Mouse (Mus musculus): Measurements from ENCODE around the gene Mrgprg. TPM values are rescaled to one million over a fixed set of nuclear protein-coding genes. Genes with fewer than 3 reads are reported as not detected.

Mrgprg gene
- total and polyA plus RNA-seq, 2 experiments from 2014 or later = not detected

- WGBS = 73% methylated on average over 6 of the region's 6 CpGs
- H3K9me3 ChIP-seq (ENCODE audit: low read length) = no peaks in the 10 kb centered on the region
- H3K4me1 ChIP-seq (ENCODE audit: insufficient read depth, low read length) = no peaks in the 10 kb centered on the region
- TF ChIP-seq CTCF (IDR thresholded peaks at IDR 0.05; ENCODE audit: low read depth) = no peak
- H3K36me3 ChIP-seq (ENCODE audit: insufficient read depth, low read length) = peaks cover 9% of the 10 kb centered on the region; the same call in 1 of the 2 replicates
- H3K4me3 ChIP-seq (ENCODE audit: low read length) = no peak overlapping the region
- H3K27me3 ChIP-seq (ENCODE audit: insufficient read depth, low read length) = no peaks in the 10 kb centered on the region
- H3K27ac ChIP-seq = no peak overlapping the region
- no peak overlapping the region for H3K9ac ChIP-seq (replicated peaks; ENCODE audit: low read length)
- DNase-seq (ENCODE audit: low spot score) = no peak
- no peak for ATAC-seq
- H3K4me2 ChIP-seq (ENCODE audit: low read depth, low read length) = no peak overlapping the region
These were observed 25.7 kb upstream of the Mrgprg start for GRCm38 (mm10) chr7:143792336-143792985.

DNA sequence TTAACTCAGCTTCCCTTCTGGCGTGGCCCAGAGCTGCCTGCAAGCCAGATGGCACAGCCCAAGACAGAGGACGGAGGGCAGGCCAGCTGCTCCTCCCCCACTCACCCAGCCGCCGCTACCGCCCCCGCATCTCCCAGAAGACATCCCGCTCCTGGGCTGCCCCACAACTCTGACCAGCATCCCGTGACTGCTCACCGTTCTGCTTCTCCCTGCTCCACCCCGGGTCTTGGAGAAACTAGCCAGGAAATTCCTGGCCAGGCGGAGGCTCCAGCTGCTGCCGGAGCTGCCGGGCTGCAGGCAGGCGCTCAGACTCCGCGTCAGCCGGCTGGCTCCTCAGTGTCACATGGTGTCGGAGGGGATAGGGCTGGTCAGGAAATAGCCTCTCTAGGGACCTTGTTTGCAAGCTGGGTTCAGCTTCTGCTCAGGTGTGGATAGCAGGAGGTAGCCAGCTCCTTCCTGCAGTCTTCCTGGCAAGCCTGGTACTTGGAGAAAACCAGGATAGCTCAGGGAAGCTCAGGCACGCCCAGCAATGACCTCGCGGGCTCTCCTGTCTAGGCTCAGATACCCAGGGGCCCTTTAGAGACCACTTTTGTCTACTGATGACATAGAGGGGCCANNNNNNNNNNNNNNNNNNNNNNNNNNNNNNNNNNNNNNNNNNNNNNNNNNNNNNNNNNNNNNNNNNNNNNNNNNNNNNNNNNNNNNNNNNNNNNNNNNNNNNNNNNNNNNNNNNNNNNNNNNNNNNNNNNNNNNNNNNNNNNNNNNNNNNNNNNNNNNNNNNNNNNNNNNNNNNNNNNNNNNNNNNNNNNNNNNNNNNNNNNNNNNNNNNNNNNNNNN is 17.4 kb upstream of the Mrgprg start, which contains the start of gene Mrgpre:
Mrgpre (minus strand) TSS at position 505 of the 834 bp plus-strand sequence.
- Histone ChIP-seq H3K27me3 (ENCODE audit: insufficient read depth, low read length) (no peaks in the 10 kb centered on the region), H3K36me3 (ENCODE audit: insufficient read depth, low read length) (no peaks in the 10 kb centered on the region), H3K9me3 (ENCODE audit: low read length) (no peaks in the 10 kb centered on the region), H3K4me2 (ENCODE audit: low read depth, low read length) (peak within 1 kb of the TSS; percentile 70), H3K4me1 (ENCODE audit: insufficient read depth, low read length) (peaks cover 23% of the 10 kb centered on the region), H3K27ac (peak within 1 kb of the TSS; percentile 81), H3K9ac (replicated peaks; ENCODE audit: low read length) (peak within 1 kb of the TSS; percentile 57), H3K4me3 (ENCODE audit: low read length) (peak within 1 kb of the TSS; percentile 46)
- no peak for TF ChIP-seq CTCF (IDR thresholded peaks at IDR 0.05; ENCODE audit: low read depth)
- ATAC-seq (peak; percentile 94), DNase-seq (ENCODE audit: low spot score) (peak; percentile 87)
- WGBS = 2% methylated on average over 21 of the region's 21 CpGs

DNA sequence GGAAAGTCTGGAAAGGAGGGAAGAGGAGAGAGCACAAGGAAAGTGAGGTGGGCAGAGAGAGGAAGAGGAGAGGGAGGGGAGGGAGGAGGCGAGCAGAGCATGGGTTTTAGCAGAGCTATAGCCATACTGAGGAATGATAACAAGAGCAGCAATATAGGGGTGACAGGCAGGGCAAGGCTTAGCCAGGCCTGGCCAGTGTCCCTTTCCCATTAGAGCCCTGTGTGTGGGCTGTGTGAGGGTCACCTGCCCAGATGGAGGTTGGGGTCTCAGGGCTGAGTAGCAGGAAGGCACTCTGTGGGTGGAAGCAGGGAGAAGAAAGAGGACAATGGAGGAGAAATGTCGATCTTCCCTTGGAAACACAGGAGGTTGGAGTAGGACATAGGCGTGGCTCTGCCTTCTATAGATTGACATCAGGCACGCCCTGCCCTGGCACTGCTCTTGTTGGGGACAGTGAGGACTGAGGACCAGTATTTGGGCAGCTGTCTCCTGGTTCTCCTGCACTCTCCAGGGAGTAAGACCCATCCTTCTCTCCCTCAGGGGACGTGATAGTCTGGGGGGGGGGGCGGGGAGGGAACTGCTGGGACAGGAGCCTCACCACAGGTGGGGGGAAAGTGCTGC is 16.7 kb upstream of the Mrgprg start:
- ATAC-seq (peak; percentile 78), DNase-seq (ENCODE audit: low spot score) (no peak)
- Histone ChIP-seq H3K9ac (replicated peaks; ENCODE audit: low read length) (peak overlapping the region; percentile 57), H3K36me3 (ENCODE audit: insufficient read depth, low read length) (no peaks in the 10 kb centered on the region), H3K27ac (peak overlapping the region; percentile 81), H3K27me3 (ENCODE audit: insufficient read depth, low read length) (no peaks in the 10 kb centered on the region), H3K9me3 (ENCODE audit: low read length) (no peaks in the 10 kb centered on the region), H3K4me3 (ENCODE audit: low read length) (peak overlapping the region; percentile 46), H3K4me1 (ENCODE audit: insufficient read depth, low read length) (peaks cover 23% of the 10 kb centered on the region), H3K4me2 (ENCODE audit: low read depth, low read length) (peak overlapping the region; percentile 70)
- WGBS = 8% methylated on average over 5 of the region's 6 CpGs
- no peak for TF ChIP-seq CTCF (IDR thresholded peaks at IDR 0.05; ENCODE audit: low read depth)

DNA sequence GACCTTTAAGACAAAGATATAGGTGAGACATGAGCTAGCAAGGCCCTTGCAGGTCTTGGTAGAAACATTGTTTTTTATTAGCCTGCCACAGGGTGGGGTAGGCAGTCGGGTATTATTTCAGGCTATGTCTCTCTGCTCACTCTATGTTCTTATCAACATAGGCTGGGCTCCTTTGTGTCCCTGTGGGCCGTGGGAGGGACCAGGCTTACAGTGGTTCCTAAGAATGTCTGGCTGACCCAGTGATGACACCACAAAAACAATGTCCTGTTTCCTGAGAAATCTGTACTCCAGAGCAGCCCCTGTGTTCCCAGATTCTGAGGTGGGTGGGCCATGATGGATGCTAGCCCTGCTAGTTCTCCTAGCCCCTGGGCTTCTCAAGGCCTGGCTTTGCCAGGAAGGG is 10.6 kb upstream of the Mrgprg start:
- H3K27ac ChIP-seq = no peak overlapping the region
- 66% methylated on average over 2 of the region's 2 CpGs for WGBS
- no peaks in the 10 kb centered on the region for H3K4me1 ChIP-seq (ENCODE audit: insufficient read depth, low read length)
- H3K36me3 ChIP-seq (ENCODE audit: insufficient read depth, low read length) = no peaks in the 10 kb centered on the region
- H3K27me3 ChIP-seq (ENCODE audit: insufficient read depth, low read length) = no peaks in the 10 kb centered on the region
- DNase-seq (ENCODE audit: low spot score) = no peak
- no peak for TF ChIP-seq CTCF (IDR thresholded peaks at IDR 0.05; ENCODE audit: low read depth)
- no peak overlapping the region for H3K9ac ChIP-seq (replicated peaks; ENCODE audit: low read length)
- no peaks in the 10 kb centered on the region for H3K9me3 ChIP-seq (ENCODE audit: low read length)
- no peak overlapping the region for H3K4me3 ChIP-seq (ENCODE audit: low read length)
- H3K4me2 ChIP-seq (ENCODE audit: low read depth, low read length) = no peak overlapping the region
- ATAC-seq = no peak

DNA sequence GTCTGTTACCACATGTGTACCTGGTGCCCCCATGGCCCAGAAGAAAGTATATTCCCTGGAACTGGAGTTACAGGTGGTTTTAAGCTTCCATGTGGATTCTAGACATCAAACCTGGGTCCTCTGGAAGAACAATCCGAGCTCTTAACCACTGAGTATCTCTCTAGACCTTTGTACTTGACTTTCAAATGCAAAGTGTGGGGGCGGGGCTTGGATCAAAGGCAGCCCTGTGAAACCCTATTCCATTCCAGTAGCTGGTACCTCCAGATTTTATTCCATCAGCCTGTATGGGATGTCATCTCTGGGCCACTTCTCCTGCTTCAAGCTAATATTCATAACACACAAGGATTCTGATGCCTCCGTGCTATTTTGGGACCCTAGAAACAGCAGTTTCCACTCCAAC is 9.3 kb upstream of the Mrgprg start:
- H3K4me1 ChIP-seq (ENCODE audit: insufficient read depth, low read length) = no peaks in the 10 kb centered on the region
- no peaks in the 10 kb centered on the region for H3K36me3 ChIP-seq (ENCODE audit: insufficient read depth, low read length)
- H3K27me3 ChIP-seq (ENCODE audit: insufficient read depth, low read length) = no peaks in the 10 kb centered on the region
- H3K4me3 ChIP-seq (ENCODE audit: low read length) = no peak overlapping the region
- no peak for DNase-seq (ENCODE audit: low spot score)
- TF ChIP-seq CTCF (IDR thresholded peaks at IDR 0.05; ENCODE audit: low read depth) = no peak
- 33% methylated on average over 3 of the region's 3 CpGs for WGBS
- ATAC-seq = no peak
- no peak overlapping the region for H3K4me2 ChIP-seq (ENCODE audit: low read depth, low read length)
- H3K27ac ChIP-seq = no peak overlapping the region
- no peaks in the 10 kb centered on the region for H3K9me3 ChIP-seq (ENCODE audit: low read length)
- H3K9ac ChIP-seq (replicated peaks; ENCODE audit: low read length) = no peak overlapping the region

DNA sequence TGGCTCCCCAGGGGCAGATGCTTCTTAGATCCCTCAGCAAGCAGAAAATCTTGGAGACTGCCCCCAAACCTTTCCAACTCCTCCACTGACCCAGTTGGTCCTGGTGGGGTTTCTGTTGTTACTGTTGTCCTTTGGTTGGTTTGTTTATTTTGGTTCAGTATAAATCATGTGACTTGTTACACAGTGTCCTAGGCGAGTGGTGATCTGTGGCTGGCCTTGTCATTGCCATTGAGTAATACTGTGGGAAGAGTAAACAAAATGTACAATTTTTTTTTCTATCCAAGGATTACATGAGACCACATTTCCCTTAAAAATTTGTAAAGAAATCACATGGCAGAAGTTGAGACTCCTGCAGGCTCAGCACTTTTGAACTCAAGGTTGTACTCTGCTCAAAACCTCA is 2.7 kb upstream of the Mrgprg start:
- Histone ChIP-seq H3K27ac (no peak overlapping the region), H3K9me3 (ENCODE audit: low read length) (no peaks in the 10 kb centered on the region), H3K9ac (replicated peaks; ENCODE audit: low read length) (no peak overlapping the region), H3K36me3 (ENCODE audit: insufficient read depth, low read length) (no peaks in the 10 kb centered on the region), H3K27me3 (ENCODE audit: insufficient read depth, low read length) (no peaks in the 10 kb centered on the region), H3K4me3 (ENCODE audit: low read length) (no peak overlapping the region), H3K4me2 (ENCODE audit: low read depth, low read length) (no peak overlapping the region), H3K4me1 (ENCODE audit: insufficient read depth, low read length) (no peaks in the 10 kb centered on the region)
- no peak for TF ChIP-seq CTCF (IDR thresholded peaks at IDR 0.05; ENCODE audit: low read depth)
- DNase-seq (ENCODE audit: low spot score) = no peak
- 47% methylated on average over 1 of the region's 1 CpGs for WGBS
- no peak for ATAC-seq

All from hindbrain, postnatal 0 days (tissue).